Mouse (Mus musculus): Measurements from ENCODE around the gene Olfr23. TPM values are rescaled to one million over a fixed set of nuclear protein-coding genes. Genes with fewer than 3 reads are reported as not detected.
"Not testable (repeated sequence)": the region's sequence is repeated elsewhere in the genome, so short reads cannot be mapped to it uniquely, and the experiment has no call there.

Olfr23 gene
- not detected in 2 replicates for polyA plus RNA-seq (2016; fragmentation: Nextera tagmentation; extraction: Ambion mirVana)

GRCm38 (mm10) chr11:73936377-73936776 is at the start of gene Olfr23:
Gene Olfr23 (plus strand): TSS chr11:73936677.
- no peak within 1 kb of the TSS for H3K9ac ChIP-seq
- H3K27ac ChIP-seq = no peak within 1 kb of the TSS
- H3K27me3 ChIP-seq = no peaks in the 10 kb centered on the region
- H3K4me3 ChIP-seq = no peak within 1 kb of the TSS
- no peaks in the 10 kb centered on the region for H3K36me3 ChIP-seq
- no peak for ATAC-seq (ENCODE audit: low FRiP score)
- H3K4me1 ChIP-seq = no peaks in the 10 kb centered on the region
- H3K9me3 ChIP-seq (replicated peaks) = no peaks in the 10 kb centered on the region
- H3K4me2 ChIP-seq (replicated peaks) = no peak within 1 kb of the TSS

- 79% methylated on average over 1 of the region's 1 CpGs for WGBS
- no peaks in the 10 kb centered on the region for H3K36me3 ChIP-seq
- H3K4me3 ChIP-seq = no peak within 1 kb of the TSS
- H3K4me1 ChIP-seq = no peaks in the 10 kb centered on the region
- no peak within 1 kb of the TSS for H3K4me2 ChIP-seq (replicated peaks)
- H3K27ac ChIP-seq = no peak within 1 kb of the TSS
- H3K9ac ChIP-seq = no peak within 1 kb of the TSS
- H3K9me3 ChIP-seq (replicated peaks) = 0 out of 2 replicates have a peak, but pooled peaks cover 4% of the 10 kb centered on the region
- no peaks in the 10 kb centered on the region for H3K27me3 ChIP-seq
- no peak for ATAC-seq (ENCODE audit: low FRiP score)
These were observed 45.8 kb upstream of the Olfr23 start, which contains the start of gene Olfr394 for GRCm38 (mm10) chr11:73890671-73891070. Gene Olfr394 (minus strand): TSS chr11:73890771.

GRCm38 (mm10) chr11:73909199-73909598 is 27.3 kb upstream of the Olfr23 start, which contains the start of gene Olfr395:
Gene Olfr395 (minus strand): TSS chr11:73909299.
- not testable (repeated sequence) for H3K36me3 ChIP-seq; H3K4me1 ChIP-seq; H3K4me3 ChIP-seq; H3K27ac ChIP-seq; H3K4me2 ChIP-seq (replicated peaks); H3K9me3 ChIP-seq (replicated peaks); H3K9ac ChIP-seq; H3K27me3 ChIP-seq; ATAC-seq (ENCODE audit: low FRiP score)
- WGBS = 80% methylated on average over 4 of the region's 4 CpGs

- WGBS = 84% methylated on average over 1 of the region's 1 CpGs
- Histone ChIP-seq H3K4me1 (no peaks in the 10 kb centered on the region), H3K9me3 (replicated peaks) (peaks cover 34% of the 10 kb centered on the region), H3K9ac (no peak within 1 kb of the TSS), H3K4me3 (no peak within 1 kb of the TSS), H3K27me3 (no peaks in the 10 kb centered on the region), H3K27ac (no peak within 1 kb of the TSS), H3K36me3 (no peaks in the 10 kb centered on the region), H3K4me2 (replicated peaks) (no peak within 1 kb of the TSS)
- ATAC-seq (ENCODE audit: low FRiP score) = no peak
These were observed 24.0 kb downstream of the Olfr23 start, which contains the start of gene Olfr397 for GRCm38 (mm10) chr11:73960517-73960916. Gene Olfr397 (plus strand): TSS chr11:73960817.

- no peak within 1 kb of the TSS for H3K4me2 ChIP-seq (replicated peaks)
- H3K36me3 ChIP-seq = no peaks in the 10 kb centered on the region
- H3K9ac ChIP-seq = no peak within 1 kb of the TSS
- H3K4me3 ChIP-seq = no peak within 1 kb of the TSS
- H3K4me1 ChIP-seq = no peaks in the 10 kb centered on the region
- no peak within 1 kb of the TSS for H3K27ac ChIP-seq
- no peak for ATAC-seq (ENCODE audit: low FRiP score)
- no peaks in the 10 kb centered on the region for H3K27me3 ChIP-seq
- peaks cover 32% of the 10 kb centered on the region for H3K9me3 ChIP-seq (replicated peaks)
These were observed 53.8 kb downstream of the Olfr23 start, which contains the start of gene Olfr398 for GRCm38 (mm10) chr11:73990307-73990706. Gene Olfr398 (minus strand): TSS chr11:73990407.

Other genes starting within 250 kb of the Olfr23 start
- not detected in 2 replicates for gene Zfp735, start 247.9 kb upstream of the Olfr23 start, polyA plus RNA-seq (2016; fragmentation: Nextera tagmentation; extraction: Ambion mirVana)
- gene Olfr389, start 156.0 kb upstream of the Olfr23 start, polyA plus RNA-seq (2016; fragmentation: Nextera tagmentation; extraction: Ambion mirVana) = not detected in 2 replicates
- not detected in 2 replicates for gene Olfr390, start 153.7 kb upstream of the Olfr23 start, polyA plus RNA-seq (2016; fragmentation: Nextera tagmentation; extraction: Ambion mirVana)
- not detected in 2 replicates for gene Olfr391-ps, start 133.6 kb upstream of the Olfr23 start, polyA plus RNA-seq (2016; fragmentation: Nextera tagmentation; extraction: Ambion mirVana)
- not detected in 2 replicates for gene Olfr392, start 119.6 kb upstream of the Olfr23 start, polyA plus RNA-seq (2016; fragmentation: Nextera tagmentation; extraction: Ambion mirVana)
- not detected in 2 replicates for gene Olfr393, start 85.2 kb upstream of the Olfr23 start, polyA plus RNA-seq (2016; fragmentation: Nextera tagmentation; extraction: Ambion mirVana)
- not detected in 2 replicates for gene Olfr394, start 45.9 kb upstream of the Olfr23 start, polyA plus RNA-seq (2016; fragmentation: Nextera tagmentation; extraction: Ambion mirVana)
- not detected in 2 replicates for gene Olfr395, start 27.4 kb upstream of the Olfr23 start, polyA plus RNA-seq (2016; fragmentation: Nextera tagmentation; extraction: Ambion mirVana)
- not detected in 2 replicates for gene Olfr397, start 24.1 kb downstream of the Olfr23 start, polyA plus RNA-seq (2016; fragmentation: Nextera tagmentation; extraction: Ambion mirVana)
- gene Olfr398, start 53.7 kb downstream of the Olfr23 start, polyA plus RNA-seq (2016; fragmentation: Nextera tagmentation; extraction: Ambion mirVana) = not detected in 2 replicates
- not detected in 2 replicates for gene Olfr139, start 119.9 kb downstream of the Olfr23 start, polyA plus RNA-seq (2016; fragmentation: Nextera tagmentation; extraction: Ambion mirVana)
- gene Olfr399, start 119.9 kb downstream of the Olfr23 start, polyA plus RNA-seq (2016; fragmentation: Nextera tagmentation; extraction: Ambion mirVana) = not detected in 2 replicates
- gene Zfp616, start 133.3 kb downstream of the Olfr23 start, polyA plus RNA-seq (2016; fragmentation: Nextera tagmentation; extraction: Ambion mirVana) = not detected in 2 replicates
- not detected in 2 replicates for gene Olfr401, start 177.0 kb downstream of the Olfr23 start, polyA plus RNA-seq (2016; fragmentation: Nextera tagmentation; extraction: Ambion mirVana)
- gene Olfr402, start 216.9 kb downstream of the Olfr23 start, polyA plus RNA-seq (2016; fragmentation: Nextera tagmentation; extraction: Ambion mirVana) = not detected in 2 replicates
- gene Olfr403, start 249.6 kb downstream of the Olfr23 start, polyA plus RNA-seq (2016; fragmentation: Nextera tagmentation; extraction: Ambion mirVana) = not detected in 2 replicates

Data from hindbrain, embryonic 12.5 days (tissue).